In genomic region chr7:65913088-65913610, GRCm38 (mm10) we compare ENCODE assay signal across 13 mouse cellular contexts.
"Had no signal": no experiment of that assay in that cellular context is flagged by ENCODE, and none has a peak within 500 bp of the region (broad histone marks: within the 10 kb centered on the region; RNA-seq: fewer than 3 reads in every experiment).

No protein-coding gene starts in this region.

- H3K36me3 ChIP-seq: liver, embryonic 13.5 days; lung, embryonic 15.5 days; midbrain, embryonic 13.5 days had no signal

- H3K27ac ChIP-seq: kidney, postnatal 0 days; liver, embryonic 13.5 days; lung, embryonic 15.5 days; midbrain, embryonic 13.5 days had no signal

- ATAC-seq: liver, postnatal 0 days; midbrain, embryonic 13.5 days had no signal

- DNase-seq: kidney, adult 11 months; kidney, adult 9 months; kidney, postnatal 36 days; layer of hippocampus, adult 9-11 months; left cerebral cortex, postnatal 4 days; liver, embryonic 13.5 days; liver, postnatal 0 days; lung, postnatal 14 days; right cerebral cortex, postnatal 14 days; thymus, postnatal 36 days had no signal

- H3K4me3 ChIP-seq: liver, embryonic 13.5 days; lung, embryonic 15.5 days; midbrain, embryonic 13.5 days had no signal

- H3K27me3 ChIP-seq: liver, embryonic 13.5 days; lung, embryonic 15.5 days; midbrain, embryonic 13.5 days had no signal

- H3K9ac ChIP-seq: liver, embryonic 13.5 days; liver, postnatal 0 days; lung, embryonic 15.5 days; midbrain, embryonic 13.5 days had no signal

- H3K9me3 ChIP-seq: liver, embryonic 13.5 days; lung, embryonic 15.5 days; midbrain, embryonic 13.5 days had no signal

- H3K4me2 ChIP-seq: liver, embryonic 13.5 days; lung, embryonic 15.5 days; midbrain, embryonic 13.5 days had no signal

- H3K4me1 ChIP-seq: lung, embryonic 15.5 days; midbrain, embryonic 13.5 days had no signal
